ENCODE assay signal across 8 mouse cellular contexts in the genomic region with DNA sequence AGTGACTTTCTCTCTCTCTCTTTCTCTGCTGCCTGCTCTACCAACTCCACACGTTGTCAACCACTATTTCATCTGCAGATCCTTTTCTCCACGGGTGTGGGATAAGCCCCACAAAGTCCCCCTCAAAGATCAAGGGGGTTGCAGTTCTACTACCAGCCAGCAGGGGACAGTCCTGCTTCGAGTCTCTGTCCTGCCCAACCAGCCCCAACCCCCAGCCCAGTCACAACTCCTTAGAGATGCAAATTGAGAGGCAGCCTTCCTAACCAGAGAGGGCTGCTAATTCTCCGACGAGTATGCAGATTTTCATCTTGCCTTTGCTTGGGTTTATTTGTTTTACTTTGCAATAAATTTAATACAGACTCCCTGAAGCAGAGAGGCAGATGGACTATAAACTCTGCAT. TPM values are rescaled to one million over a fixed set of nuclear protein-coding genes. Genes with fewer than 3 reads are reported as not detected.
DNase-seq lines count a peak whose midpoint lies in the region; ATAC-seq and TF ChIP-seq lines count a peak whose summit lies in the region.

No protein-coding gene starts in this region.

- H3K4me3 ChIP-seq in ES-E14 (ENCODE audit: insufficient read depth in 1 of 2, low read depth in 1 of 2, low read length in 2 of 2, poor library complexity in 1 of 2, severe bottlenecking in 1 of 2), result peak overlapping the region in 1 of 2 experiments; percentile 31; a peak in 1 of 4 replicates
- no peak overlapping the region for H3K4me3 ChIP-seq in forebrain, embryonic 11.5 days (ENCODE audit: low read depth, low read length)

- no peaks in the 10 kb centered on the region for H3K9me3 ChIP-seq in ES-E14 (ENCODE audit: control insufficient read depth, insufficient read depth, low read depth, low read length)
- H3K9me3 ChIP-seq in forebrain, embryonic 11.5 days (ENCODE audit: control insufficient read depth, low read length), result no peaks in the 10 kb centered on the region

- H3K27me3 ChIP-seq in forebrain, embryonic 11.5 days (ENCODE audit: control insufficient read depth, insufficient read depth, low read length), result no peaks in the 10 kb centered on the region

- in situ Hi-C loops in ES-E14 (cut with MboI; ENCODE audit: low sequenced_read_pairs in 2 of 2, unreplicated experiment in 2 of 2), result no loop called here

- H3K4me1 ChIP-seq in ES-E14 (ENCODE audit: control insufficient read depth in 2 of 2, insufficient read depth in 2 of 2, low read length in 2 of 2, poor library complexity in 1 of 2), result peaks cover 4 to 5% of the 10 kb centered on the region in 2 experiments
- peaks cover 9% of the 10 kb centered on the region; the same call in 1 of the 2 replicates for H3K4me1 ChIP-seq in forebrain, embryonic 11.5 days (replicated peaks; ENCODE audit: control insufficient read depth, insufficient read depth, low read length)

- peak overlapping the region; percentile 12; the same call in 1 of the 2 replicates for H3K4me2 ChIP-seq in forebrain, embryonic 11.5 days (ENCODE audit: low read depth, low read length, severe bottlenecking)

- H3K9ac ChIP-seq in ES-E14 (ENCODE audit: insufficient read depth, low read depth, low read length, poor library complexity, severe bottlenecking), result no peak overlapping the region
- peak overlapping the region; percentile 35; the same call in 1 of the 2 replicates for H3K9ac ChIP-seq in forebrain, embryonic 11.5 days (ENCODE audit: low read length)

- 2% methylated on average over 5 of the region's 5 CpGs for WGBS in forebrain, embryonic 11.5 days

- ATAC-seq in forebrain, embryonic 11.5 days (replicated peaks; ENCODE audit: low FRiP score), result peak; percentile 87

- DNase-seq in ES-E14 (ENCODE audit: low read depth, low spot score), result peak; percentile 75
- DNase-seq in brain, adult 2 months (ENCODE audit: low read depth, low spot score), result peak; percentile 76
- DNase-seq in forebrain, embryonic 11.5 days (ENCODE audit: low spot score), result peak; percentile 86
- DNase-seq in heart, postnatal 4 days, result peak; percentile 73
- DNase-seq in layer of hippocampus, adult 9-11 months, result peak; percentile 68
- DNase-seq in lung, postnatal 4 days, result peak; percentile 56 to 68
- peak; percentile 79 for DNase-seq in right cerebral cortex, adult 18-20 months
- DNase-seq in urinary bladder, postnatal 36 days (ENCODE audit: low spot score in 2 of 2), result peak; percentile 19 to 45

- H3K27ac ChIP-seq in ES-E14 (ENCODE audit: insufficient read depth, low read depth, low read length, poor library complexity, severe bottlenecking), result no peak overlapping the region
- H3K27ac ChIP-seq in forebrain, embryonic 11.5 days (ENCODE audit: low read depth, low read length), result no peak overlapping the region

- H3K36me3 ChIP-seq in ES-E14 (ENCODE audit: control insufficient read depth, insufficient read depth, low read length, poor library complexity, severe bottlenecking), result no peaks in the 10 kb centered on the region
- no peaks in the 10 kb centered on the region for H3K36me3 ChIP-seq in forebrain, embryonic 11.5 days (ENCODE audit: control insufficient read depth, insufficient read depth, low read length)

TF ChIP-seq in ES-E14, 5 proteins besides CTCF, POLR2A, EP300 and RAD21:
- TF ChIP-seq ZC3H11A (IDR thresholded peaks at IDR 0.05; ENCODE audit: borderline replicate concordance, low read depth, low read length) (peak; percentile 77), ZNF384 (IDR thresholded peaks at IDR 0.05; ENCODE audit: low read depth, low read length) (no peak)
TF ChIP-seq in ES-E14: peak in this region for 1.

RNA-seq across cellular contexts. Expression of a gene that starts 29.9 kb away (rescaled TPM):
- 1.2 and 1.8 TPM in 2 replicates for total RNA-seq in ES-E14 (2012; rRNA removed)
- polyA plus RNA-seq in forebrain, embryonic 11.5 days (2014; fragmentation: Nextera tagmentation; extraction: Ambion mirVana), result 21.0 and 23.7 TPM in 2 replicates
- total RNA-seq in heart, postnatal 4 days (2021), result 1 to 10 TPM; 7.0 TPM

RNA-seq across cellular contexts. Expression of a gene that starts 30.9 kb away (rescaled TPM):
- total RNA-seq in ES-E14 (2012; rRNA removed), result 3.3 and 4.9 TPM in 2 replicates
- 13.9 and 16.2 TPM in 2 replicates for polyA plus RNA-seq in forebrain, embryonic 11.5 days (2014; fragmentation: Nextera tagmentation; extraction: Ambion mirVana)
- total RNA-seq in heart, postnatal 4 days (2021), result 1 to 10 TPM; 6.5 to 6.6 TPM

Comparison
In these comparisons a context has a peak if more than half of its experiments do, and no peak if none do; other contexts are left out.
1. DNase-seq: peak in every context shown above with its lines; median percentile 86 in forebrain, embryonic 11.5 days; 79 in right cerebral cortex, adult 18-20 months; 76 in brain, adult 2 months; 75 in ES-E14; 73 in heart, postnatal 4 days; 68 in layer of hippocampus, adult 9-11 months; 62 in lung, postnatal 4 days; 32 in urinary bladder, postnatal 36 days.